Mouse (Mus musculus): ENCODE data around the gene Ceacam10. TPM values are rescaled to one million over a fixed set of nuclear protein-coding genes. Genes with fewer than 3 reads are reported as not detected.
A peak's percentile ranks its signal among the peaks of the same experiment; 100 is the strongest.
"Not testable (repeated sequence)": the region's sequence is repeated elsewhere in the genome, so short reads cannot be mapped to it uniquely, and the experiment has no call there.

Ceacam10 gene
- not detected in 2 replicates for polyA plus RNA-seq (2014; fragmentation: Nextera tagmentation; extraction: Ambion mirVana)

- not testable (repeated sequence) for ATAC-seq (replicated peaks; ENCODE audit: low FRiP score); H3K27me3 ChIP-seq (replicated peaks; ENCODE audit: control insufficient read depth, insufficient read depth, low read length); H3K4me2 ChIP-seq; DNase-seq (ENCODE audit: low spot score); H3K4me1 ChIP-seq (replicated peaks; ENCODE audit: control insufficient read depth, insufficient read depth, low read length); H3K4me3 ChIP-seq (ENCODE audit: low read depth, low read length); H3K9ac ChIP-seq (ENCODE audit: low read depth, low read length); H3K9me3 ChIP-seq (ENCODE audit: control insufficient read depth, low read length); H3K36me3 ChIP-seq (ENCODE audit: control insufficient read depth, insufficient read depth, low read length); H3K27ac ChIP-seq (ENCODE audit: low read depth, low read length)
- WGBS, result 30% methylated on average over 4 of the region's 4 CpGs
Observed at GRCm38 (mm10) chr7:24776918-24777317, at the start of gene Ceacam10. TSS of gene Ceacam10 (plus strand) at chr7:24777206.

- DNase-seq (ENCODE audit: low spot score), result no peak
Observed at GRCm38 (mm10) chr7:24735970-24736670, 40.9 kb upstream of the Ceacam10 start.

GRCm38 (mm10) chr7:24750695-24751094 lies 26.3 kb upstream of the Ceacam10 start:
- no peak for ATAC-seq (replicated peaks; ENCODE audit: low FRiP score)
- H3K27ac ChIP-seq (ENCODE audit: low read depth, low read length), result no peak overlapping the region
- no peak for DNase-seq (ENCODE audit: low spot score)
- no peaks in the 10 kb centered on the region for H3K36me3 ChIP-seq (ENCODE audit: control insufficient read depth, insufficient read depth, low read length)
- H3K4me1 ChIP-seq (replicated peaks; ENCODE audit: control insufficient read depth, insufficient read depth, low read length), result no peaks in the 10 kb centered on the region
- H3K27me3 ChIP-seq (replicated peaks; ENCODE audit: control insufficient read depth, insufficient read depth, low read length), result no peaks in the 10 kb centered on the region
- H3K9me3 ChIP-seq (ENCODE audit: control insufficient read depth, low read length), result no peaks in the 10 kb centered on the region
- no peak overlapping the region for H3K4me2 ChIP-seq
- no peak overlapping the region for H3K4me3 ChIP-seq (ENCODE audit: low read depth, low read length)
- WGBS, result 51% methylated on average over 4 of the region's 4 CpGs
- H3K9ac ChIP-seq (ENCODE audit: low read depth, low read length), result no peak overlapping the region

More at GRCm38 (mm10) chr7:24735970-24736670, 40.9 kb upstream of the Ceacam10 start:
- Histone ChIP-seq H3K9me3 (ENCODE audit: control insufficient read depth, low read length) (0 out of 2 replicates have a peak, but pooled peaks cover 1% of the 10 kb centered on the region), H3K27me3 (replicated peaks; ENCODE audit: control insufficient read depth, insufficient read depth, low read length) (0 out of 2 replicates have a peak, but pooled peaks cover 3% of the 10 kb centered on the region), H3K27ac (ENCODE audit: low read depth, low read length) (no peak overlapping the region), H3K4me2 (no peak overlapping the region), H3K4me3 (ENCODE audit: low read depth, low read length) (no peak overlapping the region), H3K4me1 (replicated peaks; ENCODE audit: control insufficient read depth, insufficient read depth, low read length) (no peaks in the 10 kb centered on the region), H3K36me3 (ENCODE audit: control insufficient read depth, insufficient read depth, low read length) (no peaks in the 10 kb centered on the region), H3K9ac (ENCODE audit: low read depth, low read length) (no peak overlapping the region)
- 24% methylated on average over 17 of the region's 17 CpGs for WGBS
- ATAC-seq (replicated peaks; ENCODE audit: low FRiP score), result 0 out of 2 replicates have a peak, but pooled peaks have one; percentile 12

- Histone ChIP-seq H3K36me3 (ENCODE audit: control insufficient read depth, insufficient read depth, low read length) (no peaks in the 10 kb centered on the region), H3K9ac (ENCODE audit: low read depth, low read length) (no peak overlapping the region), H3K27me3 (replicated peaks; ENCODE audit: control insufficient read depth, insufficient read depth, low read length) (no peaks in the 10 kb centered on the region), H3K27ac (ENCODE audit: low read depth, low read length) (no peak overlapping the region), H3K4me1 (replicated peaks; ENCODE audit: control insufficient read depth, insufficient read depth, low read length) (no peaks in the 10 kb centered on the region), H3K4me3 (ENCODE audit: low read depth, low read length) (no peak overlapping the region), H3K4me2 (no peak overlapping the region), H3K9me3 (ENCODE audit: control insufficient read depth, low read length) (no peaks in the 10 kb centered on the region)
- DNase-seq (ENCODE audit: low spot score) (no peak), ATAC-seq (replicated peaks; ENCODE audit: low FRiP score) (no peak)
- 74% methylated on average over 2 of the region's 2 CpGs for WGBS
Observed at GRCm38 (mm10) chr7:24751610-24752009, 25.4 kb upstream of the Ceacam10 start.

GRCm38 (mm10) chr7:24753476-24753875 lies 23.5 kb upstream of the Ceacam10 start:
- ATAC-seq (replicated peaks; ENCODE audit: low FRiP score), result no peak
- DNase-seq (ENCODE audit: low spot score), result no peak
- H3K4me1 ChIP-seq (replicated peaks; ENCODE audit: control insufficient read depth, insufficient read depth, low read length), result no peaks in the 10 kb centered on the region
- H3K27ac ChIP-seq (ENCODE audit: low read depth, low read length), result no peak overlapping the region
- no peaks in the 10 kb centered on the region for H3K36me3 ChIP-seq (ENCODE audit: control insufficient read depth, insufficient read depth, low read length)
- no peak overlapping the region for H3K4me2 ChIP-seq
- H3K27me3 ChIP-seq (replicated peaks; ENCODE audit: control insufficient read depth, insufficient read depth, low read length), result no peaks in the 10 kb centered on the region
- no peak overlapping the region for H3K9ac ChIP-seq (ENCODE audit: low read depth, low read length)
- WGBS, result 39% methylated on average over 5 of the region's 5 CpGs
- H3K9me3 ChIP-seq (ENCODE audit: control insufficient read depth, low read length), result no peaks in the 10 kb centered on the region
- H3K4me3 ChIP-seq (ENCODE audit: low read depth, low read length), result no peak overlapping the region

GRCm38 (mm10) chr7:24758520-24758919 lies 18.5 kb upstream of the Ceacam10 start:
- Histone ChIP-seq H3K4me2 (no peak overlapping the region), H3K27me3 (replicated peaks; ENCODE audit: control insufficient read depth, insufficient read depth, low read length) (no peaks in the 10 kb centered on the region), H3K36me3 (ENCODE audit: control insufficient read depth, insufficient read depth, low read length) (no peaks in the 10 kb centered on the region), H3K9ac (ENCODE audit: low read depth, low read length) (no peak overlapping the region), H3K4me3 (ENCODE audit: low read depth, low read length) (no peak overlapping the region), H3K9me3 (ENCODE audit: control insufficient read depth, low read length) (no peaks in the 10 kb centered on the region), H3K4me1 (replicated peaks; ENCODE audit: control insufficient read depth, insufficient read depth, low read length) (no peaks in the 10 kb centered on the region), H3K27ac (ENCODE audit: low read depth, low read length) (no peak overlapping the region)
- WGBS, result 70% methylated on average over 1 of the region's 1 CpGs
- ATAC-seq (replicated peaks; ENCODE audit: low FRiP score), result no peak
- DNase-seq (ENCODE audit: low spot score), result no peak

- Histone ChIP-seq H3K27ac (ENCODE audit: low read depth, low read length) (no peak within 1 kb of the TSS), H3K4me1 (replicated peaks; ENCODE audit: control insufficient read depth, insufficient read depth, low read length) (no peaks in the 10 kb centered on the region), H3K4me3 (ENCODE audit: low read depth, low read length) (no peak within 1 kb of the TSS), H3K9me3 (ENCODE audit: control insufficient read depth, low read length) (no peaks in the 10 kb centered on the region), H3K4me2 (no peak within 1 kb of the TSS), H3K9ac (ENCODE audit: low read depth, low read length) (no peak within 1 kb of the TSS), H3K36me3 (ENCODE audit: control insufficient read depth, insufficient read depth, low read length) (no peaks in the 10 kb centered on the region), H3K27me3 (replicated peaks; ENCODE audit: control insufficient read depth, insufficient read depth, low read length) (no peaks in the 10 kb centered on the region)
- WGBS, result 70% methylated on average over 6 of the region's 6 CpGs
- DNase-seq (ENCODE audit: low spot score) (no peak), ATAC-seq (replicated peaks; ENCODE audit: low FRiP score) (no peak)
Observed at GRCm38 (mm10) chr7:24760211-24760610, 16.8 kb upstream of the Ceacam10 start, which contains the start of gene Cd177. TSS of gene Cd177 (minus strand) at chr7:24760311.

GRCm38 (mm10) chr7:24761161-24761560 lies 15.8 kb upstream of the Ceacam10 start:
- Histone ChIP-seq H3K9ac (ENCODE audit: low read depth, low read length) (no peak overlapping the region), H3K4me1 (replicated peaks; ENCODE audit: control insufficient read depth, insufficient read depth, low read length) (no peaks in the 10 kb centered on the region), H3K9me3 (ENCODE audit: control insufficient read depth, low read length) (no peaks in the 10 kb centered on the region), H3K4me3 (ENCODE audit: low read depth, low read length) (no peak overlapping the region), H3K4me2 (no peak overlapping the region), H3K27me3 (replicated peaks; ENCODE audit: control insufficient read depth, insufficient read depth, low read length) (no peaks in the 10 kb centered on the region), H3K36me3 (ENCODE audit: control insufficient read depth, insufficient read depth, low read length) (no peaks in the 10 kb centered on the region), H3K27ac (ENCODE audit: low read depth, low read length) (no peak overlapping the region)
- no peak for DNase-seq (ENCODE audit: low spot score)
- ATAC-seq (replicated peaks; ENCODE audit: low FRiP score), result no peak
- WGBS, result 61% methylated on average over 6 of the region's 6 CpGs

GRCm38 (mm10) chr7:24762574-24762973 lies 14.4 kb upstream of the Ceacam10 start:
- H3K4me1 ChIP-seq (replicated peaks; ENCODE audit: control insufficient read depth, insufficient read depth, low read length), result no peaks in the 10 kb centered on the region
- no peaks in the 10 kb centered on the region for H3K9me3 ChIP-seq (ENCODE audit: control insufficient read depth, low read length)
- H3K36me3 ChIP-seq (ENCODE audit: control insufficient read depth, insufficient read depth, low read length), result no peaks in the 10 kb centered on the region
- no peak overlapping the region for H3K9ac ChIP-seq (ENCODE audit: low read depth, low read length)
- DNase-seq (ENCODE audit: low spot score) (no peak), ATAC-seq (replicated peaks; ENCODE audit: low FRiP score) (no peak)
- no peaks in the 10 kb centered on the region for H3K27me3 ChIP-seq (replicated peaks; ENCODE audit: control insufficient read depth, insufficient read depth, low read length)
- H3K4me3 ChIP-seq (ENCODE audit: low read depth, low read length), result no peak overlapping the region
- no peak overlapping the region for H3K4me2 ChIP-seq
- 84% methylated on average over 8 of the region's 8 CpGs for WGBS
- H3K27ac ChIP-seq (ENCODE audit: low read depth, low read length), result no peak overlapping the region

Measured in liver, embryonic 11.5 days (tissue).